Mouse (Mus musculus) midbrain, embryonic 16.5 days (tissue): ENCODE results near the gene 2610507B11Rik. TPM values are rescaled to one million over a fixed set of nuclear protein-coding genes. Genes with fewer than 3 reads are reported as not detected.

ENCODE experiments used
- ATAC-seq: fragments of 200-750 bp; cut with Nextera tagmentation; 2 replicates; pipeline ENCODE4 v1.8.0; 2017; ENCODE audit warnings: moderate TSS enrichment
- H3K27ac ChIP-seq: fragments of 300-500 bp; sonication (generic); 2 replicates; pipeline ENCODE4 v1.5.1; 2014; ENCODE audit warnings: mild to moderate bottlenecking, low read length, mixed read lengths
- H3K27me3 ChIP-seq: fragments of 300-500 bp; sonication (generic); 2 replicates; pipeline ENCODE4 v1.6.1; 2014; ENCODE audit warnings: low read depth, low read length, mixed read lengths; ENCODE audit not compliant: control insufficient read depth, insufficient read depth
- H3K36me3 ChIP-seq: fragments of 300-500 bp; sonication (generic); 2 replicates; pipeline ENCODE4 v1.6.1; 2014; ENCODE audit warnings: mild to moderate bottlenecking, low read length, moderate library complexity, mixed read lengths; ENCODE audit not compliant: control insufficient read depth, insufficient read depth
- H3K4me1 ChIP-seq: fragments of 300-500 bp; sonication (generic); 2 replicates; pipeline ENCODE4 v1.6.1; 2014; ENCODE audit warnings: mild to moderate bottlenecking, low read length, mixed read lengths; ENCODE audit not compliant: control insufficient read depth, insufficient read depth
- H3K4me2 ChIP-seq: fragments of 300-500 bp; sonication (generic); 2 replicates; pipeline ENCODE4 v1.6.1; 2014; ENCODE audit warnings: mild to moderate bottlenecking, low read length, mixed read lengths
- H3K4me3 ChIP-seq: fragments of 300-500 bp; sonication (generic); 2 replicates; pipeline ENCODE4 v1.5.1; 2014; ENCODE audit warnings: low read depth, mild to moderate bottlenecking, low read length, moderate library complexity, mixed read lengths
- H3K9ac ChIP-seq: fragments of 300-500 bp; sonication (generic); 2 replicates; pipeline ENCODE4 v1.6.1; 2014; ENCODE audit warnings: low read depth, low read length, mixed read lengths
- H3K9me3 ChIP-seq: fragments of 300-500 bp; sonication (generic); replicated peaks from 2 replicates; pipeline ENCODE4 v1.6.1; 2014; ENCODE audit warnings: mild to moderate bottlenecking, low read length, mixed read lengths; ENCODE audit not compliant: control insufficient read depth, poor library complexity, severe bottlenecking
- WGBS: fragments of 180-500 bp; shearing (Covaris S2); extraction: QIAGEN DNeasy Blood & Tissue Kit; methylation state at CpG from one replicate; pipeline ENCODE4 v1.1.7; 2014; 5-methylcytosine and 5-hydroxymethylcytosine counted together
- polyA plus RNA-seq: library from polyadenylated mRNA; unstranded; fragments of >200 nt; fragmentation: Nextera tagmentation; extraction: Ambion mirVana; gene quantifications from 2 replicates; pipeline ENCODE4 v1.2.1, GENCODE M21; 2015

Gene 2610507B11Rik
- polyA plus RNA-seq, 1 experiment from 2014 or later, result 50.1 TPM

GRCm38 (mm10) chr11:78327634-78328511 is 66.3 kb downstream of the 2610507B11Rik start, which contains the start of gene Pigs:
Gene Pigs (plus strand): TSS chr11:78328415.
- no peaks in the 10 kb centered on the region for H3K9me3 ChIP-seq
- H3K27ac ChIP-seq, result peak within 1 kb of the TSS; percentile 73
- peaks cover 3% of the 10 kb centered on the region; the same call in 1 of the 2 replicates for H3K36me3 ChIP-seq
- H3K9ac ChIP-seq, result peak within 1 kb of the TSS; percentile 88
- peak; percentile 97 for ATAC-seq
- 12% methylated on average over 37 of the region's 37 CpGs for WGBS
- H3K4me1 ChIP-seq, result peaks cover 15% of the 10 kb centered on the region
- H3K4me2 ChIP-seq, result peak within 1 kb of the TSS; percentile 81
- H3K4me3 ChIP-seq, result peak within 1 kb of the TSS; percentile 89
- H3K27me3 ChIP-seq, result no peaks in the 10 kb centered on the region

- peak; percentile 75 for ATAC-seq
- H3K9ac ChIP-seq, result peak overlapping the region; percentile 88
- H3K36me3 ChIP-seq, result peaks cover 9% of the 10 kb centered on the region
- H3K27ac ChIP-seq, result peak overlapping the region; percentile 73
- H3K4me2 ChIP-seq, result peak overlapping the region; percentile 81
- no peaks in the 10 kb centered on the region for H3K9me3 ChIP-seq
- no peaks in the 10 kb centered on the region for H3K27me3 ChIP-seq
- H3K4me3 ChIP-seq, result peak overlapping the region; percentile 89
- H3K4me1 ChIP-seq, result peaks cover 10% of the 10 kb centered on the region
- WGBS, result under 1% methylated on average over 36 of the region's 41 CpGs
These were observed 67.0 kb downstream of the 2610507B11Rik start for GRCm38 (mm10) chr11:78328512-78329056.

GRCm38 (mm10) chr11:78332676-78333075 is 71.1 kb downstream of the 2610507B11Rik start:
- H3K36me3 ChIP-seq, result peaks cover 21% of the 10 kb centered on the region
- no peak overlapping the region for H3K27ac ChIP-seq
- no peak overlapping the region for H3K9ac ChIP-seq
- H3K4me3 ChIP-seq, result no peak overlapping the region
- no peak overlapping the region for H3K4me2 ChIP-seq
- 98% methylated on average over 12 of the region's 12 CpGs for WGBS
- peaks cover 10% of the 10 kb centered on the region for H3K4me1 ChIP-seq
- no peaks in the 10 kb centered on the region for H3K9me3 ChIP-seq
- no peaks in the 10 kb centered on the region for H3K27me3 ChIP-seq
- no peak for ATAC-seq

GRCm38 (mm10) chr11:78333992-78334391 is 72.4 kb downstream of the 2610507B11Rik start:
- Histone ChIP-seq H3K9ac (no peak overlapping the region), H3K4me2 (no peak overlapping the region), H3K27ac (no peak overlapping the region), H3K27me3 (no peaks in the 10 kb centered on the region), H3K36me3 (peaks cover 22% of the 10 kb centered on the region), H3K4me1 (peaks cover 8% of the 10 kb centered on the region), H3K4me3 (no peak overlapping the region), H3K9me3 (no peaks in the 10 kb centered on the region)
- WGBS, result 93% methylated on average over 5 of the region's 5 CpGs
- ATAC-seq, result no peak

- peaks cover 30% of the 10 kb centered on the region for H3K36me3 ChIP-seq
- no peak overlapping the region for H3K4me2 ChIP-seq
- H3K27ac ChIP-seq, result no peak overlapping the region
- WGBS, result 97% methylated on average over 8 of the region's 8 CpGs
- no peak for ATAC-seq
- no peaks in the 10 kb centered on the region for H3K4me1 ChIP-seq
- H3K27me3 ChIP-seq, result no peaks in the 10 kb centered on the region
- H3K9me3 ChIP-seq, result no peaks in the 10 kb centered on the region
- H3K9ac ChIP-seq, result no peak overlapping the region
- H3K4me3 ChIP-seq, result no peak overlapping the region
These were observed 75.5 kb downstream of the 2610507B11Rik start for GRCm38 (mm10) chr11:78337040-78337439.

Other genes with a start within 250 kb of the 2610507B11Rik start
- gene Dhrs13, start 229.5 kb upstream of the 2610507B11Rik start, polyA plus RNA-seq, result 50.5 and 53.3 TPM in 2 replicates
- 71.7 and 83.4 TPM in 2 replicates for gene Flot2, start 223.8 kb upstream of the 2610507B11Rik start, polyA plus RNA-seq
- gene Eral1, start 181.4 kb upstream of the 2610507B11Rik start, polyA plus RNA-seq, result 32.8 and 33.3 TPM in 2 replicates
- gene Fam222b, start 167.1 kb upstream of the 2610507B11Rik start, polyA plus RNA-seq, result 27.7 and 28.7 TPM in 2 replicates
- 83.8 and 93.2 TPM in 2 replicates for gene Traf4, start 96.2 kb upstream of the 2610507B11Rik start, polyA plus RNA-seq
- gene Nek8, start 85.1 kb upstream of the 2610507B11Rik start, polyA plus RNA-seq, result 4.8 and 6.6 TPM in 2 replicates
- 7.4 and 10.1 TPM in 2 replicates for gene Tlcd1, start 85.0 kb upstream of the 2610507B11Rik start, polyA plus RNA-seq
- gene Rpl23a, start 78.2 kb upstream of the 2610507B11Rik start, polyA plus RNA-seq, result 698 and 713 TPM in 2 replicates
- gene Rab34, start 73.3 kb upstream of the 2610507B11Rik start, polyA plus RNA-seq, result 49.9 and 55.7 TPM in 2 replicates
- 2.3 and 2.6 TPM in 2 replicates for gene Proca1, start 68.4 kb upstream of the 2610507B11Rik start, polyA plus RNA-seq
- 89.6 and 92.8 TPM in 2 replicates for gene Sdf2, start 16.0 kb upstream of the 2610507B11Rik start, polyA plus RNA-seq
- gene Supt6, start 15.8 kb upstream of the 2610507B11Rik start, polyA plus RNA-seq, result 27.5 and 30.7 TPM in 2 replicates
- gene BC030499, start 29.1 kb downstream of the 2610507B11Rik start, polyA plus RNA-seq, result 0.15 and 0.25 TPM in 2 replicates
- 4.2 and 6.5 TPM in 2 replicates for gene Spag5, start 39.8 kb downstream of the 2610507B11Rik start, polyA plus RNA-seq
- gene Aldoc, start 61.2 kb downstream of the 2610507B11Rik start, polyA plus RNA-seq, result 87.2 and 154 TPM in 2 replicates
- gene Pigs, start 66.7 kb downstream of the 2610507B11Rik start, polyA plus RNA-seq, result 70.7 and 79.0 TPM in 2 replicates
- 77.2 and 81.8 TPM in 2 replicates for gene Unc119, start 81.7 kb downstream of the 2610507B11Rik start, polyA plus RNA-seq
- gene Foxn1, start 124.8 kb downstream of the 2610507B11Rik start, polyA plus RNA-seq, result not detected in 2 replicates
- gene Slc13a2, start 160.5 kb downstream of the 2610507B11Rik start, polyA plus RNA-seq, result not detected in 2 replicates
- 23.0 and 25.6 TPM in 2 replicates for gene Slc46a1, start 203.9 kb downstream of the 2610507B11Rik start, polyA plus RNA-seq
- 49.9 and 50.7 TPM in 2 replicates for gene Sarm1, start 236.0 kb downstream of the 2610507B11Rik start, polyA plus RNA-seq
- gene Vtn, start 237.3 kb downstream of the 2610507B11Rik start, polyA plus RNA-seq, result 115 and 127 TPM in 2 replicates
- gene Sebox, start 241.7 kb downstream of the 2610507B11Rik start, polyA plus RNA-seq, result 0.14 TPM in 1 of 2 replicates, not detected in the other